Mouse (Mus musculus): ENCODE measurements around the gene Csde1. TPM values are rescaled to one million over a fixed set of nuclear protein-coding genes. Genes with fewer than 3 reads are reported as not detected.

Csde1 gene
- total and polyA plus RNA-seq, 3 experiments: 12.6 to 537 (median 459) TPM

GRCm38 (mm10) chr3:103017350-103017749, 2.9 kb upstream of the Csde1 start:
- no peak for ATAC-seq (ENCODE audit: extremely low read depth, insufficient number of reproducible peaks, low FRiP score, poor library complexity, severe bottlenecking)
- H3K4me3 ChIP-seq (ENCODE audit: low read depth, low read length): no peak overlapping the region
- no peaks in the 10 kb centered on the region for H3K27me3 ChIP-seq (ENCODE audit: insufficient read depth, low read length)
- peaks cover 21% of the 10 kb centered on the region for H3K4me1 ChIP-seq (ENCODE audit: insufficient read depth, low read depth, low read length)
- no peak for TF ChIP-seq TAL1 (conservative IDR thresholded peaks at IDR 0.05; ENCODE audit: low read depth, low read length)
- TF ChIP-seq GATA1 (IDR thresholded peaks at IDR 0.05; ENCODE audit: borderline replicate concordance, low read length): no peak
- TF ChIP-seq CTCF (IDR thresholded peaks at IDR 0.05; ENCODE audit: low read depth, low read length): no peak
- TF ChIP-seq POLR2AphosphoS5 (IDR thresholded peaks at IDR 0.05; ENCODE audit: insufficient replicate concordance, low read depth, low read length): no peak
- TF ChIP-seq GATA2 (IDR thresholded peaks at IDR 0.05; ENCODE audit: borderline replicate concordance, low read depth, low read length): no peak
- DNase-seq (ENCODE audit: low spot score): no peak
- H3K9me3 ChIP-seq (replicated peaks): no peaks in the 10 kb centered on the region
- H3K36me3 ChIP-seq (replicated peaks): peaks cover 2% of the 10 kb centered on the region

- Histone ChIP-seq H3K36me3 (replicated peaks) (peaks cover 6% of the 10 kb centered on the region), H3K4me3 (ENCODE audit: low read depth, low read length) (peak overlapping the region; percentile 89; the same call in 1 of the 2 replicates), H3K27me3 (ENCODE audit: insufficient read depth, low read length) (no peaks in the 10 kb centered on the region), H3K4me1 (ENCODE audit: insufficient read depth, low read depth, low read length) (peaks cover 26% of the 10 kb centered on the region), H3K9me3 (replicated peaks) (no peaks in the 10 kb centered on the region)
- ATAC-seq (ENCODE audit: extremely low read depth, insufficient number of reproducible peaks, low FRiP score, poor library complexity, severe bottlenecking): no peak
- no peak for DNase-seq (ENCODE audit: low spot score)
- TF ChIP-seq GATA1 (IDR thresholded peaks at IDR 0.05; ENCODE audit: borderline replicate concordance, low read length) (no peak), POLR2AphosphoS5 (IDR thresholded peaks at IDR 0.05; ENCODE audit: insufficient replicate concordance, low read depth, low read length) (no peak), GATA2 (IDR thresholded peaks at IDR 0.05; ENCODE audit: borderline replicate concordance, low read depth, low read length) (no peak), TAL1 (conservative IDR thresholded peaks at IDR 0.05; ENCODE audit: low read depth, low read length) (no peak)
These were observed 764 bp upstream of the Csde1 start for GRCm38 (mm10) chr3:103019462-103019861.

GRCm38 (mm10) chr3:103020943-103021638, 865 bp downstream of the Csde1 start:
- H3K4me1 ChIP-seq (ENCODE audit: insufficient read depth, low read depth, low read length): peaks cover 34% of the 10 kb centered on the region
- H3K4me3 ChIP-seq (ENCODE audit: low read depth, low read length): peak overlapping the region; percentile 89
- peak; percentile 74 for DNase-seq (ENCODE audit: low spot score)
- no peak for TF ChIP-seq POLR2AphosphoS5 (IDR thresholded peaks at IDR 0.05; ENCODE audit: insufficient replicate concordance, low read depth, low read length)
- TF ChIP-seq GATA1 (IDR thresholded peaks at IDR 0.05; ENCODE audit: borderline replicate concordance, low read length): no peak
- no peak for TF ChIP-seq CTCF (IDR thresholded peaks at IDR 0.05; ENCODE audit: low read depth, low read length)
- TF ChIP-seq GATA2 (IDR thresholded peaks at IDR 0.05; ENCODE audit: borderline replicate concordance, low read depth, low read length): no peak
- TF ChIP-seq TAL1 (conservative IDR thresholded peaks at IDR 0.05; ENCODE audit: low read depth, low read length): no peak
- peak; percentile 62 for ATAC-seq (ENCODE audit: extremely low read depth, insufficient number of reproducible peaks, low FRiP score, poor library complexity, severe bottlenecking)
- H3K9me3 ChIP-seq (replicated peaks): no peaks in the 10 kb centered on the region
- no peaks in the 10 kb centered on the region for H3K27me3 ChIP-seq (ENCODE audit: insufficient read depth, low read length)
- peaks cover 16% of the 10 kb centered on the region for H3K36me3 ChIP-seq (replicated peaks)

- TF ChIP-seq CTCF (IDR thresholded peaks at IDR 0.05; ENCODE audit: low read depth, low read length): no peak
- no peak for TF ChIP-seq GATA2 (IDR thresholded peaks at IDR 0.05; ENCODE audit: borderline replicate concordance, low read depth, low read length)
- no peak for TF ChIP-seq TAL1 (conservative IDR thresholded peaks at IDR 0.05; ENCODE audit: low read depth, low read length)
- no peak for TF ChIP-seq GATA1 (IDR thresholded peaks at IDR 0.05; ENCODE audit: borderline replicate concordance, low read length)
- TF ChIP-seq POLR2AphosphoS5 (IDR thresholded peaks at IDR 0.05; ENCODE audit: insufficient replicate concordance, low read depth, low read length): no peak
- H3K9me3 ChIP-seq (replicated peaks): no peaks in the 10 kb centered on the region
- peaks cover 57% of the 10 kb centered on the region for H3K36me3 ChIP-seq (replicated peaks)
- no peaks in the 10 kb centered on the region for H3K27me3 ChIP-seq (ENCODE audit: insufficient read depth, low read length)
- no peak for ATAC-seq (ENCODE audit: extremely low read depth, insufficient number of reproducible peaks, low FRiP score, poor library complexity, severe bottlenecking)
- no peak for DNase-seq (ENCODE audit: low spot score)
- H3K4me1 ChIP-seq (ENCODE audit: insufficient read depth, low read depth, low read length): peaks cover 31% of the 10 kb centered on the region
- H3K4me3 ChIP-seq (ENCODE audit: low read depth, low read length): no peak overlapping the region
These were observed 5.9 kb downstream of the Csde1 start for GRCm38 (mm10) chr3:103026174-103026573.

- Histone ChIP-seq H3K9me3 (replicated peaks) (no peaks in the 10 kb centered on the region), H3K36me3 (replicated peaks) (peaks cover 79% of the 10 kb centered on the region), H3K4me1 (ENCODE audit: insufficient read depth, low read depth, low read length) (no peaks in the 10 kb centered on the region), H3K4me3 (ENCODE audit: low read depth, low read length) (no peak overlapping the region), H3K27me3 (ENCODE audit: insufficient read depth, low read length) (no peaks in the 10 kb centered on the region)
- no peak for ATAC-seq (ENCODE audit: extremely low read depth, insufficient number of reproducible peaks, low FRiP score, poor library complexity, severe bottlenecking)
- no peak for TF ChIP-seq TAL1 (conservative IDR thresholded peaks at IDR 0.05; ENCODE audit: low read depth, low read length)
- no peak for TF ChIP-seq GATA2 (IDR thresholded peaks at IDR 0.05; ENCODE audit: borderline replicate concordance, low read depth, low read length)
- TF ChIP-seq GATA1 (IDR thresholded peaks at IDR 0.05; ENCODE audit: borderline replicate concordance, low read length): no peak
- TF ChIP-seq CTCF (IDR thresholded peaks at IDR 0.05; ENCODE audit: low read depth, low read length): no peak
- TF ChIP-seq POLR2AphosphoS5 (IDR thresholded peaks at IDR 0.05; ENCODE audit: insufficient replicate concordance, low read depth, low read length): no peak
- DNase-seq (ENCODE audit: low spot score): no peak
These were observed 20.1 kb downstream of the Csde1 start for GRCm38 (mm10) chr3:103040285-103040684.

- DNase-seq (ENCODE audit: low spot score) (no peak), ATAC-seq (ENCODE audit: extremely low read depth, insufficient number of reproducible peaks, low FRiP score, poor library complexity, severe bottlenecking) (peak; percentile 34; the same call in 1 of the 2 replicates)
- H3K27me3 ChIP-seq (ENCODE audit: insufficient read depth, low read length): no peaks in the 10 kb centered on the region
- peaks cover 81% of the 10 kb centered on the region for H3K36me3 ChIP-seq (replicated peaks)
- TF ChIP-seq TAL1 (conservative IDR thresholded peaks at IDR 0.05; ENCODE audit: low read depth, low read length) (no peak), GATA1 (IDR thresholded peaks at IDR 0.05; ENCODE audit: borderline replicate concordance, low read length) (no peak), POLR2AphosphoS5 (IDR thresholded peaks at IDR 0.05; ENCODE audit: insufficient replicate concordance, low read depth, low read length) (no peak), GATA2 (IDR thresholded peaks at IDR 0.05; ENCODE audit: borderline replicate concordance, low read depth, low read length) (no peak), CTCF (IDR thresholded peaks at IDR 0.05; ENCODE audit: low read depth, low read length) (no peak)
- H3K4me3 ChIP-seq (ENCODE audit: low read depth, low read length): no peak overlapping the region
- no peaks in the 10 kb centered on the region for H3K9me3 ChIP-seq (replicated peaks)
- H3K4me1 ChIP-seq (ENCODE audit: insufficient read depth, low read depth, low read length): no peaks in the 10 kb centered on the region
These were observed 20.7 kb downstream of the Csde1 start for GRCm38 (mm10) chr3:103040861-103041379.

Data from G1E (cell line).